Mouse (Mus musculus) leukemia stem cell, adult 10-12 weeks (primary cell): ENCODE results near the gene Trim71. TPM values are rescaled to one million over a fixed set of nuclear protein-coding genes. Genes with fewer than 3 reads are reported as not detected.

Experiments used
- polyA plus RNA-seq: library from polyadenylated mRNA; stranded (reverse); fragments of >175 nt; gene quantifications from 2 replicates; pipeline ENCODE4 v1.2.3, GENCODE M21; 2012; ENCODE audit warnings: low replicate concordance

Gene Trim71
- 0.05 and 0.06 TPM in 2 replicates for polyA plus RNA-seq

GRCm38 (mm10) chr9:114563761-114564606 is at the start of gene Trim71:
Trim71 (minus strand) TSS chr9:114564369.

GRCm38 (mm10) chr9:114515364-114515763 is 48.8 kb downstream of the Trim71 start, which contains the start of gene C130032M10Rik:
C130032M10Rik (plus strand) TSS chr9:114515697.

GRCm38 (mm10) chr9:114504816-114505215 is 59.4 kb downstream of the Trim71 start, which contains the start of gene Ccr4:
Ccr4 (minus strand) TSS chr9:114504916.

Other genes starting within 250 kb of the Trim71 start
- gene Bcl2a1c, start 234.2 kb downstream of the Trim71 start, polyA plus RNA-seq, result not detected in 2 replicates
- gene Crtap, start 173.7 kb downstream of the Trim71 start, polyA plus RNA-seq, result 8.6 and 14.1 TPM in 2 replicates
- gene Glb1, start 163.3 kb downstream of the Trim71 start, polyA plus RNA-seq, result 4.7 and 7.2 TPM in 2 replicates
- gene Tmppe, start 163.3 kb downstream of the Trim71 start, polyA plus RNA-seq, result 2.0 and 8.1 TPM in 2 replicates
- not detected in 2 replicates for gene Ccr4, start 59.5 kb downstream of the Trim71 start, polyA plus RNA-seq
- not detected in 2 replicates for gene C130032M10Rik, start 48.7 kb downstream of the Trim71 start, polyA plus RNA-seq
- gene Cnot10, start 75.8 kb upstream of the Trim71 start, polyA plus RNA-seq, result 17.2 and 19.0 TPM in 2 replicates
- 14.4 and 15.4 TPM in 2 replicates for gene Dync1li1, start 124.4 kb upstream of the Trim71 start, polyA plus RNA-seq
- 4.8 and 9.0 TPM in 2 replicates for gene Cmtm6, start 166.7 kb upstream of the Trim71 start, polyA plus RNA-seq
- gene Cmtm7, start 217.5 kb upstream of the Trim71 start, polyA plus RNA-seq, result 38.4 and 59.8 TPM in 2 replicates